Mouse (Mus musculus) CD4-positive, CD25-positive, alpha-beta regulatory T cell, adult 4 months (primary cell): ENCODE measurements around the gene Slit2. TPM values are rescaled to one million over a fixed set of nuclear protein-coding genes. Genes with fewer than 3 reads are reported as not detected.
A peak's percentile ranks its signal among the peaks of the same experiment; 100 is the strongest.
"Not testable (repeated sequence)": the region's sequence is repeated elsewhere in the genome, so short reads cannot be mapped to it uniquely, and the experiment has no call there.

ENCODE experiments used
- ATAC-seq: one replicate; pipeline ENCODE4 v1.8.0; 2017
- polyA plus RNA-seq, 2 experiments: library from polyadenylated mRNA; unstranded; fragments of 100-300 nt; shearing (Covaris generic); gene quantifications; one replicate each; pipeline ENCODE4 v1.2.1; 2017

The Slit2 gene
- polyA plus RNA-seq, 2 experiments from 2014 or later: 0.31 TPM; not detected in 1

DNA sequence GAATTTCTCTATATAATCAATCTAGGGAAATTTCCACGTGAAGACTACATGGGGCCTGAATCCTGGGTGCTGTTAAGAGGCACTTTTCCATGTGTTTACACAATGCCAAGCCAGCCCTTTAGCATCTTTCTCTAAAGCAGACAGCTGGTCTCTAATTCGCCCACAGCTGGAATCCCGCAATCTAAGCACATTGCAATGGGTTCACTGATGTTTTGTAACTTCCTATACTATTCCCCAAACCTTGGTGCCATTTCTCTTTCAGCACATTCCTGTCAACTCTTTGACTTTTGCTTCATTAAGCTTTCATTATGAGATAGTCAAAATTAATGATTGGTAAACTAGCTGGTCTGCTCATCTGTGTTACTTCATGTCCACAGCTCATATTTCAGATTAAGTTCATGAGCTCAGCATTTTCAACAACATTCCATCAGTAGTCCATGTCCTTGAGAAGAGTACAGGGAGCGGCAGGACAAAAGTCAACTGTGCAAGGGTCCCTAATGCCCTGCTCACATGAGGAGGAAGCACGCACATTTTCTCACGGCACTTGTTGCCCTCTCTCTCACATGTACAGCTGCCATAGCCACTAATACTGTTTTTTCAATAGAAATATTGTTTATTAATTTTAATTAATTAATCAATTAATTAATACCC is 247.6 kb downstream of the Slit2 start:
- no peak for ATAC-seq

DNA sequence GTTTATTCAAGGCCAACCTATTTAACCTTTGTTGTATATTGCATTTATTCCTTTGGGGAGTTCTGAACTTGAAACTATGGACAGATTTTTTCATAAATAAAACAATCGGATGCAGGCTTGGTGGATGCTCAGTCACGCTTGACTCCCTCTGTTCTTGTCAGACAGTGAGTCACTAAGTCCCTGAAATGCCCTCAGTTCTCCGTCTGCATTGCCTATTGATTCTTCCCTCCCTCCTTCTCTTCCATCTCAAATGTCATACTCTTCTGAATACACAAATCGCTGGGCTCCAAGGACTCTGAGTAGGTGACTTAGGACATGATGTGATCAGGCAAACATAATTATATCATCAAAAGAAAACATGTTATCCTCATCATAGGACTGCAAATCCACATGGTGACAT is 251.8 kb downstream of the Slit2 start:
- ATAC-seq: no peak

DNA sequence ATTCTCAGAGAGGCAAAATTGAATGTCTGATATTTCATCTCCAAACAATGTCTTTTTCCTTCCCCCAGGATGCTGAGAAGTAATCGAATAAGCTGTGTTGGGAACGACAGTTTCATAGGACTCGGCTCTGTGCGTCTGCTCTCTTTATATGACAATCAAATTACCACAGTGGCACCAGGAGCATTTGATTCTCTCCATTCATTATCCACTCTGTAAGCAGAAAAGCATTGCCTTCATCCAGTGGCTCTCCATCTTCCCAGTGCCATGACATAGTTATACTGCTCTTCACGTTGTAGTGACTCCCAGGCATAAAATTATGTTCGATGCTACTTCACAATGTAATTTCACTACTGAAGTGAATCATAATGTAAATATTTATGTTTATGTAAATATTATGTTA is 252.3 kb downstream of the Slit2 start:
- no peak for ATAC-seq

DNA sequence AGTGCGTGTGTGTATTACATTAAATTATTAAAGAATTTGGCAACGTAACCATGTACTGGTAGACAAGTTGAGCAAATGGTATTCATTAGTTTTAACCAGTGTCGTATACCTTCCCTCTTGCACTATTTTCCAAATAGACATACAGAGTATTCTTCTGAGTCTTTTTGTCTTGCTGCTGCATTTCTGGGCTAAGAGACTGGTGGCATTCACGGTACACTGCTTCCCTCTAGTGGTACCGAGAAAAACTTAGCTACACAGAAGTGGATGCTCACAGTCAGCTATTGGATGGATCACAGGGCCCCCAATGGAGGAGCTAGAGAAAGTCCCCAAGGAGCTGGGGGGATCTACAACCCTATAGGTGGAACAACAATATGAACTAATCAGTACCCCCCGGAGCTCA is 257.8 kb downstream of the Slit2 start:
- not testable (repeated sequence) for ATAC-seq

DNA sequence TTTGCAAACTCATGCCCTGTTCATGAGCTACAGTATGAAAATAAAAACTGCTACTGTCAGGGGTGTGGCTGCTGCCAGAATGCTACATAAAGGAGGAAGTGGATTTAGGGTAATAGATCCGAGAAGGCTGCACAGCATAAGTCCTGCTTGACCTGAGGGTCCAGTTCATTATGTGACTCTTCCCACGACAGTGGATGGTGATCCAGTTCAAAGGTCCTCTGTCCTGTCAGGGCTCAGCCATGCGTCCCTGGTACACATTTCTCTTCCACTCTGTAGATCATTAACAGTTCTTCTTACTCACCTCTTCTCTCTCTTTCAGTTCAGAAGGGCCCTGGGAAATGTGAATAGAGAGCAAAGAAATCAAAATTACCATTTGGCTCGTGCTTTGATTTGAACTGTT is 265.4 kb downstream of the Slit2 start:
- no peak for ATAC-seq

DNA sequence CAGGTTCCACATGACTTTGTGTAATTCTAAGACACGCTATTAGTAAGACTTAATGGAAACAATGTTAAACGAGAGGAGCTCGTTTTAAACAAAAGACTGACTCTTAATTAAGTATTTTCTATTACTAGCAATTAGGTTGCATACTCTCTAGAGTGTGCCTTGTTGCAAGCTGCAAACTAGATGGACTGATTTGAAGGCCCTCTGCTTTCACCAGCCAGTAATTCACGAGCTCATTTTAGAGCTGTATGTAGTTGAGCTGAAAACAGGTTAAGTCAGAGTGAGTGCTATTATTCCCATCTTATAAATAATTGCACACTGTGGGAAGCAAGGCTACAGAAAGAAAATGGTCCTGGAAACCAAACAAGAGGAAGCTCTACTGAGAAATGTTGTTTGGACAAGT is 294.6 kb downstream of the Slit2 start:
- ATAC-seq: no peak

DNA sequence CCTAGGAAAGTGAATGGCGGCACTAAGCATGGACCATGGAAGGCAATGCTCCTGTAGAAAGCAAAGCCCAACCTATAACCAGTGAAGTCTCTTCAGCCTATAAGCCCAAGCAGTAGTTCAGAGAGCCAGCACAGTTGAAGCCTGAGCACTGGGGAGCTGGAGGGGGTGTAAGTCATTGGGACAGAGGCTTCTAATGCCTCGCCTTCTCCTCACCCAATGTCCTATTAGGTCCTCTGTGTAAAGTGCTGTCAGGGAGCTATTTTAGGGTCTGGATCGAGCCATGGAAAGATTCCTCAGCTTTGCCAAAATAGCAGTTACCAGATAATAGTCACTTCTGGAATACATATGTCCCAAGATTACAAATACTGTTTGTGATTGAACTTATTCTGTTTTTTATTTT is 318.2 kb downstream of the Slit2 start:
- no peak for ATAC-seq

DNA sequence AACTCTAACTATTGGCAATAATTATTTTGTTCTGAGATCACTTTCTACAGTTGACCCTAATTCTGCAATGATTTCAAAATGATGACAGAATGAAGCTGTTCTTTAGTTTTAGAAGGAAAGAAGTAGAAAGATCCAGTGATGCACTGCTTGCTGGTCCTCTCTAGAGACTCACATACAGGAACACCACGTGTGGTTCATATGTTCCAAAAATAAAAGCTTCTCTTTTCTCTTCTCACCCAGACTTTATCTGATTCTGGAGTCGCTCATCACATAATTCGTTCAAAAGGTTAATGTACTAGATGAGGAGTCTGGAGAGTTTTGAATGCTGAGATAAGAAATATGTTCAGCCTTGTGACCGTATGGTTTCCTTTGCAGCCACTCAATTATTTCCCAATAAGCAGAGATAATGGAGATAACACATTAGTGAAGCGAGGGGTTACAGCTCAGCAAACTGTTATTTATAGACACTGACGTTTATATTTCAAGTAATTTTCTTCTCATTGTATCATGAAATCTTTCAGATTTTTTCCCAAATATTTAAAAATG is 332.2 kb downstream of the Slit2 start:
- ATAC-seq: no peak

DNA sequence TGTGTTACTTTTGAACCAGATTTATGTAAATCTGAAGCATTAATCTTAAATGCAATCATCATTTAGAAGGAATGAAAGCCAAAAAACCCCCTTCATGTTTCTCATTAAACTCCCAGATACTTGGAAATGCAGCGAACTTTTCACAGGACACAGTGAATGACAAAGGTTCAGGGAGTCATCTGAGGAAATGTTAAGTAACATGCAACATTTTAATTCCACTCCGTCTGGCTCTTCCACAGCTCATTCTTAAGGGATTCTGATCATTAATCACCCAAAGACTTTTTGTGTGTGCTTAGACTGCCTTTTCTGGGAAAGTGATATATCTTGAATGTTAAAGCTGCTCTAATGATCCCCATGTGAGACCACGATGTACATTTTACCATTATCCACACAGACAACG is 337.7 kb downstream of the Slit2 start:
- no peak for ATAC-seq

DNA sequence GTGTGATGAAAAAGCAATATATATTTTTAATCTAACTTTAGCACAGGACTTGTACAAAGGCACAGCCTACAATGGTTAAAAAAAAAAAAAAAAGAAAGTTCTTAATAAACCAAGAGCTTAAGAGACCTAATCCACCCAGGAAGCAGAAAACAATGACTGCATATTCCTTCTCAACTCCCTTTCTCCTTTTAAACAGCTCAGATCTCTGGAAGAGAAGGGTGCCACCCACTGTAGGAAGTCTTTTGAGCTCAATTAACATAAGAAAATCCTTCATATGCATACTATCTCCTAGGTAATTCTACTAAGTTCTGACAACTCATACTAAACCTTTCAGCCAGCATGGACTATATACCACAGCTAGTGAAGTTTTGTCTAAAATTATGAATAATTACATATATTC is 343.3 kb downstream of the Slit2 start:
- no peak for ATAC-seq

DNA sequence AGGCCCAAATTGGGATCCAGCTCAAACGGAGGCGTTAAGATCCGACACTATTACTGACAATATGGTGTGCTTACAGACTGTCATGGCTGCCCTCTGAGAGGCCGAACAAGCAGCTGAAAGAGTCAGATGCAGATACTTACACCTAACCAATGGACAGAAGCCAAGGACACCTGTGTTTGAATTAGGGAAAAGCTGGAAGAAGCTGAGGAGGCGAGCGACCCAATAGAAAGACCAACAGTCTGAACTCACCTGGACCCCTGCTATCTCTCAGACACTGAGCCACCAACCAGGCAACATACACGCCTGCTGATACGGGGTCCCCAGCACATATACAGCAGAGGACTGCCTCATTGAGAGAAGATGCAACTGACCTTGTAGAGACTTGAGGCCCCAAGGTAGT is 344.7 kb downstream of the Slit2 start, which contains the start of gene 5730480H06Rik:
Gene 5730480H06Rik, plus strand, starts transcription at position 301 of the 400 bp plus-strand sequence.
- ATAC-seq: no peak

DNA sequence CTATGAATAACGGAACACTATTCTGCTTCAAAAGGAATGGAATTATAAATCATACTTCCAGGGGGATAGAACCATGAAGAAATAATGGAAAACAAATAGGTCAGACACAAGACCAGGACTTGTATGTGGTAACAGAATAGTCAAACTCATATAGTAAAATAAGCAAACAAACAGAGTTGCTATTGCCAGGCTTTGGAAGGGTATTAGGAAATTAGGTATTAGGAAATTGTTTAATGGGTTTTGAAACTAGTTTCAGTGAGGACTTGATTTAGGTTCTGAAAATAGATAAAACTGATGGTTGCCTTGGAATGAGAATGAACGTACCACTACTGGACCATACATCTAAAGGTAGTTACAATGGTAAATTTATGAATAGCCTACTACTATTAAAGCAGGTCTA is 346.8 kb downstream of the Slit2 start:
- no peak for ATAC-seq

DNA sequence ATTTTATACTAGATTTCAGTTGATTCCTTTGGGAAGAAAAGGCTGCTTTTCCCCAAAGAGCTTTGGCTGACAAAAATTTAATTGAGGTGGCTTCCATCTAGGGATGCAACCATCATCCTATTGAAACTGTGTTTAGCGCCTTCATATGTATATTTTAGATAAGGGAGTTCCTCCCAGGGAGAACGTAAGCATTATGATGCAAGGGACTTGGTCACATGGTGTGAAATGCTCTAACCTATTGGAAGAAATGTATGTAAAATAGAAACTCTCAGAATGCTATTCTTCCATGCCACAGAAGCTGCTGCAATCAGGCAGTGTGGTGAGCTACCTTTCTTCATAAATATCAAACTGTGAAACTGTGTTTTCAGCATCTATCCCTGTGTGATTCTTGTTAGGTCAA is 347.9 kb downstream of the Slit2 start:
- ATAC-seq: no peak

DNA sequence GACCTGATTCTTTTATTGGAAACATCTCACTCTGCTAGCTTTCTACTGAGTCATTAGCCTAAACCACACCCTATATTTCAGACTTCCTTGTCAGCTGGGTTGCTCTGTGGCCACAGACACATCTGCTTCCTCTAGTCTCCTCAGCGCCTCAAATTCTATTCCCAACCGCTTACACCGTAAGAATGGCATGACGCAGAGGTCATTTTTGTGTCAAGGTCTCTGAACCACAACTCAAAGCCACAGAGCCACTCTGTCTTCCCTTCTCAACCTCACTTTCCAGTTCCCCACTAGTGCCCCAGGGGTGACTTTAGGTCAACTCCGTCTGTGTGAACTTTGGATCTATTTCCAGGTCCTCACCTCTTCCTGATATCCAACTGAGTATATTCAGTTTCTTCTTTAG is 348.5 kb downstream of the Slit2 start:
- ATAC-seq: no peak

DNA sequence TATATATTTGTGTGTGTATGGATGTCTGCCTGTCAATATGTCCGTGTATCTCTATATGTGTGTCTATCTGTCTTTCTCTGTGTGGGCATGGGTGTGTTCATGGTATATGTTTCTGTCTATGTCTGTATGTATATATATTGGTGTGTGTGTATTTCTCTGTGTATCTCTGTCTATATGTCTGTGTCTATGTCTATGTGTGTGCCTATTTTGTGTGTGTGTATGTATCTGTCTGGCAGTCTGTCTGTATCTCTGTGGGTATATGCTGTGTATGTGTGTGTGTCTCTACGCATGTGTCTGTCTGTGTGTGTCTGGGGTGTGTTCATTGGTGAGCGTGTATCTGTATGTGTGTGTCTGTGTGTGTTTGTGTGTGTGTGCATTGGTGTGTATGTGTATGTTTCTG is 350.5 kb downstream of the Slit2 start:
- ATAC-seq: no peak

DNA sequence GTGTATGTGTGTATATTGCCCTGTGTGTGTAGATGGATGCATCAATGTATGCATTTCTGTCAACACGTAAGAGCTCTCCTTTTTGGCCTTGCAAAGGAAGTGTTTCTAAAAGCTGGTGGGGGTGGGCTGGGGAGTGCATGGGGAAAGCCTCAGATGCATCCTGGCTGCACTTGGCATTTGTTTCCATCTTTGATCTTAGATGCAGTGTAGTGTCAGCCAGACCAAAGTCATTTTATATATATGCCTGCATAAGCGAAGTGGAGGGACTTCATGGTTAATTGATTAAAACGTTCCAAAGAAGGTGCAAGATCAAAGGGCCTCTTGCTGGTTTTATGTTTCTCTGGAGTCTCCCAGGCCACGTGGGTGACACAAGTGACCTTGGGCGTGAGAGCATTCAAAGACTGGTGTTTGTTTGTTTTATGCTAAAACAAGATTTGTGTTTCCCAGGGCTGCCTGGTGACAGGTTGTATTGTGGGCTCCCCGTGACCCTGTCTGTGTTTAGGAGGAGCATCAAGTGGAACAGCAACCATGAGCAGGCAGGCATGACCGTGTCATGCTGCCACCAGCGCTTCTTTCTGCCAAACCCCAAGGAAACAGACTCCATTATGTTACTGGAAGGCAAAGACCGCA is 351.1 kb downstream of the Slit2 start:
- ATAC-seq: no peak

DNA sequence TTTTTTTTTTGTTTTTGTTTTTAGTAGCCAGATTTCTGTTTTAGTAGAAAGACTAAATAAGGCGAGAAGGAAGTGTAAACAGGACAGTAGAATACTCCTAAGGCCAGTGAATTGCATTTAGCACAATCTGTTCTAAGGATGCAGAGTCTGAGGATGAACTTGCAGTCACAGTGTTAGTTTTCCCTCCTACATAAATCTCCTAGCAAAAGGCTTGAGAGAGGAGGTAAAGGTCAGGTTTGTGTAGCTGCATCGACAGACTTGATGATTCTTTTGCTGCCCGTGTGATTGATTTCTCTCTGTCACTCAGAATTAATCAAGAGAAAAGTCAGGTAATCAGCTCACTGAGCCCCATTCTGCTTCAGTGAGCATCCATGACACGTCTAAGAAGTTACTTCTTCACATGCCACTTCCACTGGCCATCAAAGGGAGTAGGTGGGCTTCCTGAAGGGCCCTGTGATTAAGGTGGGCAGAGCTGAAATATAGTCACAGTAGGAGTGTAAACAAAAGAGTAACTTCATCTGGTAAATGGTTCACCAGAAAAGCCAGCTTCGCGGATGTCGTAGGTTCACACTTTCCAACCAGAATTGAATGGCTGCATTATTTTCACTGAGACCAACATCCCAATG is 358.0 kb downstream of the Slit2 start:
- ATAC-seq: no peak

DNA sequence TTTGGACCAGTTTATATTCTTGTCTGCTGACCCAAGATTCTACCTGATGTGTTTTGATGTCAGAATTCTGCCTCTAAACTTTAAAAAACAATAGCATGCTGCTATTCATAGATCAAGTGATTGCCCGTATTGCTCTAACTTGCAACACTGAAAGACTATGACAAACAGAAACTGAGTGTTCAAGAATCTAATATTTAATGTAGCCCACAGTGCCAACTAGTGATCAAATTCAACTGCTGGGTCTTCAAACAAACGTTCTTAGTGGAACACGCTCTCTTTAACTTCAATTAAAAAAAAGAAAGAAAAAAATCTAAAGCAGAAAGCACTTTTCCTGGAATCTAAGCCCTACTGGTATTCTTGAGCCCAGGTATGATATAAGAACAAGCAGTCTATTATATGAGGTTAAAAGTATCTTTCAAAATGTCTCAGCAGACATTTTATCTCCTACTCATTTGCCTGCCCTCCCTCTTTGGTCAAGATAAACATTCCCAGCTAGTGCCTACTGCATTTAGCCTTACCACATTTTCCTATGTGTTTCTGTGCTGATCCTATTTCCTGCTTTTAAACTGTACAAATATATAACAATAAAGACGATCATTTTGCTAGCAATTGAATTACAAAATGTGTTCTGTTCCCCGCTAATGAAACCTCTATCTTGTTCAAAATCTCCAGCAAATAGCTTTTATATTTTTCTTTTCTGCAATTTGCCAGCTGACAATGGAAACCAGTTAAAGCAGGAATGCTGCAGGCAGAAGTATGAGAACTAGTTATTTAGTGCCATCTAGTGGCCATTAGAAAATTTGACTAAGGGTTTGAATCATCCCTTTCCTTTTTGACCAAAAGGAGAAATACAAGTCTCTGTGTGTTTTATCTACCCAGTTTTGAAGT is 362.4 kb downstream of the Slit2 start:
- peak; percentile 45 for ATAC-seq

DNA sequence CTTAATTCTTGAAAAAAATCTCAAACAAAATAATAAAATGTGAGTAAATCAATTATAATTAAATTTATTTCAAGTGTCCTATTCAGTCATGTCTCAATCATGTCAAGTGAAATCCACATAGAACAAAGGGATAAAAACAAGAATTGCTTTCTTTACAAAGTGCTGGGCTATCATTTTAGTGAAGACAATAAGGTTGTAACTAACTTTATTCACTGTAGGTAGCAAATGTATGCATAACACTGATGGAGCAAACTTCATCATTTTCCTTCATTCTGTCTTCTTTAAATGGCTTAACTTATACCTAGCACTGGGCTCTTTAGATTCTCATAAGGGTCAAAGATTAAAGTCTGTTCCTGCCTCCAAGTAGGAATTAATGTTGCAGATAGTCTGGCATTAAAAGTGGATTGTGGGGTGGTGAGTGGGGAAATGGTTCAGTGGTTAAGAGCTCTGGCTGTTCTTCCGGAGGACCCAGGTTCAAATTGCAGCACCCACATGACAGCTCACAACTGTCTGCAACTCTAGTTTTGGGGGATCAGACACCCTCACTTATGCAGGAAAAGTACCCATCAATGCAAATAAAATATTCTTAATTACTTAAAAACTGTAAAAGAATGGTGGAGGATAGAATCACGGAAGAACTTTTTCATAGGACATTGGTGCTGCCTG is 363.2 kb downstream of the Slit2 start:
- no peak for ATAC-seq

DNA sequence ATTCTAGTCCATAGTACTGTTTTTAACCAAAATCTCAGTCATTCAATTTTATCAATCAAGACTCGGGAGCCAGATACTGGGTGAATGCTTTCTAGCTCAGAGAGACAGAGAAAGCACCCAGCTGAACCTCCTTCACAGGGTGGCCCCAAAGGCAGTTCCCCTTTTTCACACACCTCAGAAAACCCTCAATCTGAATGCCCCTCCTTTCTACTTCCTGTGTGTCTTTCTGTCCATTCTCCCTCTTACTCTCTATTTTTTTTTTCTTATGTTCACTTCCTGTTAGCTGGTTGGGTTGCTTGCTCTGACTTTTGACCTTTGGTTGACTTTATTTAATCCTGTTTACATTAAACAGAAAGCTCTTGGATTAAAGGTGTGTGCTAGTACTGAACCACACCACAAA is 366.4 kb downstream of the Slit2 start:
- ATAC-seq: no peak
